Mouse (Mus musculus) brain, embryonic 18.5 days (tissue): ENCODE results near the gene Snx7.

ENCODE experiments used
- DNase-seq: peaks from one replicate; pipeline ENCODE4 v3.0.0-alpha.2; 2012; ENCODE audit warnings: low read depth, low spot score

Gene Snx7

GRCm38 (mm10) chr3:117868637-117869323 lies at the start of gene Snx7:
TSS of gene Snx7 (minus strand) at chr3:117868936.
- DNase-seq = no peak

- DNase-seq = no peak
Observed at GRCm38 (mm10) chr3:117915420-117915819, 46.7 kb upstream of the Snx7 start.

GRCm38 (mm10) chr3:117893736-117894135 lies 25.0 kb upstream of the Snx7 start:
- no peak for DNase-seq

- no peak for DNase-seq
Observed at GRCm38 (mm10) chr3:117875450-117875849, 6.7 kb upstream of the Snx7 start.

- no peak for DNase-seq
Observed at GRCm38 (mm10) chr3:117873209-117873863, 4.6 kb upstream of the Snx7 start.

GRCm38 (mm10) chr3:117869324-117869715 lies 584 bp upstream of the Snx7 start:
- DNase-seq = no peak

- DNase-seq = no peak
Observed at GRCm38 (mm10) chr3:117868091-117868490, 645 bp downstream of the Snx7 start.

GRCm38 (mm10) chr3:117866696-117867407 lies 1.9 kb downstream of the Snx7 start:
- no peak for DNase-seq

GRCm38 (mm10) chr3:117865621-117866020 lies 3.1 kb downstream of the Snx7 start:
- DNase-seq = no peak

- no peak for DNase-seq
Observed at GRCm38 (mm10) chr3:117862951-117863350, 5.8 kb downstream of the Snx7 start.

- no peak for DNase-seq
Observed at GRCm38 (mm10) chr3:117861977-117862434, 6.7 kb downstream of the Snx7 start.

- no peak for DNase-seq
Observed at GRCm38 (mm10) chr3:117858996-117859395, 9.7 kb downstream of the Snx7 start.

GRCm38 (mm10) chr3:117853729-117854128 lies 15.0 kb downstream of the Snx7 start:
- DNase-seq = peak; percentile 39

GRCm38 (mm10) chr3:117852054-117852361 lies 16.7 kb downstream of the Snx7 start:
- DNase-seq = no peak

GRCm38 (mm10) chr3:117851278-117852053 lies 17.3 kb downstream of the Snx7 start:
- no peak for DNase-seq

- DNase-seq = no peak
Observed at GRCm38 (mm10) chr3:117848866-117849265, 19.9 kb downstream of the Snx7 start.

GRCm38 (mm10) chr3:117842658-117843057 lies 26.1 kb downstream of the Snx7 start:
- DNase-seq = no peak

- peak; percentile 83 for DNase-seq
Observed at GRCm38 (mm10) chr3:117839867-117840545, 28.7 kb downstream of the Snx7 start.

- DNase-seq = no peak
Observed at GRCm38 (mm10) chr3:117838020-117838419, 30.7 kb downstream of the Snx7 start.

- DNase-seq = peak; percentile 72
Observed at GRCm38 (mm10) chr3:117826486-117827200, 42.1 kb downstream of the Snx7 start.

GRCm38 (mm10) chr3:117823218-117823617 lies 45.5 kb downstream of the Snx7 start:
- DNase-seq = peak; percentile 61
